Mouse (Mus musculus) limb, embryonic 11.5 days (tissue): ENCODE measurements around the gene Dock9. TPM values are rescaled to one million over a fixed set of nuclear protein-coding genes. Genes with fewer than 3 reads are reported as not detected.

Source experiments
- ATAC-seq: fragments of 200-750 bp; cut with Nextera tagmentation; 2 replicates; pipeline ENCODE4 v1.8.0; 2017; ENCODE audit warnings: low read depth; ENCODE audit not compliant: insufficient number of reproducible peaks, low FRiP score, low TSS enrichment
- DNase-seq: peaks from one replicate; pipeline ENCODE4 v3.0.0-alpha.2; 2015; ENCODE audit warnings: low spot score
- H3K27ac ChIP-seq: fragments of 300-500 bp; sonication (generic); replicated peaks from 2 replicates; pipeline ENCODE4 v1.5.1; 2014; ENCODE audit warnings: low read depth, mild to moderate bottlenecking, low read length
- H3K27me3 ChIP-seq: fragments of 300-500 bp; sonication (generic); 2 replicates; pipeline ENCODE4 v1.6.1; 2014; ENCODE audit warnings: mild to moderate bottlenecking, low read length, mixed read lengths; ENCODE audit not compliant: control insufficient read depth, insufficient read depth
- H3K36me3 ChIP-seq: fragments of 300-500 bp; sonication (generic); 2 replicates; pipeline ENCODE4 v1.6.1; 2014; ENCODE audit warnings: mild to moderate bottlenecking, low read length, moderate library complexity, mixed read lengths; ENCODE audit not compliant: control insufficient read depth, insufficient read depth
- H3K4me1 ChIP-seq: fragments of 300-500 bp; sonication (generic); 2 replicates; pipeline ENCODE4 v1.6.1; 2014; ENCODE audit warnings: low read length, mixed read lengths; ENCODE audit not compliant: control insufficient read depth, insufficient read depth
- H3K4me2 ChIP-seq: fragments of 300-500 bp; sonication (generic); 2 replicates; pipeline ENCODE4 v1.6.1; 2014; ENCODE audit warnings: low read depth, mild to moderate bottlenecking, moderate library complexity; ENCODE audit not compliant: severe bottlenecking
- H3K4me3 ChIP-seq: fragments of 300-500 bp; sonication (generic); 2 replicates; pipeline ENCODE4 v1.5.1; 2014; ENCODE audit warnings: low read depth, low read length
- H3K9ac ChIP-seq: fragments of 300-500 bp; sonication (generic); 2 replicates; pipeline ENCODE4 v1.6.1; 2014; ENCODE audit warnings: mild to moderate bottlenecking, low read length
- H3K9me3 ChIP-seq: fragments of 300-500 bp; sonication (generic); 2 replicates; pipeline ENCODE4 v1.6.1; 2016; ENCODE audit warnings: low read length; ENCODE audit not compliant: control insufficient read depth
- WGBS: fragments of 180-500 bp; shearing (Covaris S2); extraction: QIAGEN DNeasy Blood & Tissue Kit; methylation state at CpG from one replicate; pipeline ENCODE4 v1.1.7; 2014; 5-methylcytosine and 5-hydroxymethylcytosine counted together
- polyA plus RNA-seq: library from polyadenylated mRNA; unstranded; fragments of >200 nt; fragmentation: Nextera tagmentation; extraction: Ambion mirVana; gene quantifications from 2 replicates; pipeline ENCODE4 v1.2.1, GENCODE M21; 2014

Dock9 gene
- polyA plus RNA-seq, 1 experiment from 2014 or later, result 5.8 TPM

DNA sequence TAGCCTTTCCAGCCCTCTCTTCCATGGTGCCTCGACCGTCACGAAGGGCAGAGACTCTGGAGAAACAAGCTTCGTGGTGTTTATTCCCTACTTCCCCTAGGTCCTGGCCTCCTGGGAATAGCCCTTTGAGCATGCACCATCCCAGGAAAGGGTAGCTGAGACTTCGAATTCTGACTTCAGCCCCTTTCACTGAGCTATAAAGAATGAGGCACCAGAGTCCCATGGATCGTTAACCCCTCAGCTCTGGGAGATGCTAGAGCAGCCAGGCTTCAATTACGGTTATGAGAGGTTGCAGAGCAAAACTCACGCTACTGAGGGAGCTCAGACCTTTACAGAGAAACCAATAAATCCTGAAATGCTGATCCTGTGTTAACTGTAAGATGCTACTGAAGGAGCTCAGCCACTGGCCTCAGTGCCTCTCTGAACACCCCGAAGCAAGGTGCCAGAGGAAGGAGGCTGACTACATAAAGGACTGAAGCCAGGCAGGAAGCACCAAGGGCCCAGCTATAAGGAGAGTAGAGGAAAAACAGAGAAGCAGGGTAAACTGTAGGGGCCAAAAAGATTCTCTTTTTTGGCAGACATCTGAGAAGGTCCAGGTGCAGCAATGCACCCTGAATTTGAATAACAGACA lies 53.7 kb downstream of the Dock9 start:
- Histone ChIP-seq H3K27me3 (no peaks in the 10 kb centered on the region), H3K9ac (no peak overlapping the region), H3K4me2 (no peak overlapping the region), H3K4me3 (no peak overlapping the region), H3K27ac (no peak overlapping the region), H3K4me1 (peaks cover 3% of the 10 kb centered on the region), H3K36me3 (no peaks in the 10 kb centered on the region), H3K9me3 (no peaks in the 10 kb centered on the region)
- DNase-seq (no peak), ATAC-seq (no peak)
- WGBS, result 48% methylated on average over 9 of the region's 9 CpGs

DNA sequence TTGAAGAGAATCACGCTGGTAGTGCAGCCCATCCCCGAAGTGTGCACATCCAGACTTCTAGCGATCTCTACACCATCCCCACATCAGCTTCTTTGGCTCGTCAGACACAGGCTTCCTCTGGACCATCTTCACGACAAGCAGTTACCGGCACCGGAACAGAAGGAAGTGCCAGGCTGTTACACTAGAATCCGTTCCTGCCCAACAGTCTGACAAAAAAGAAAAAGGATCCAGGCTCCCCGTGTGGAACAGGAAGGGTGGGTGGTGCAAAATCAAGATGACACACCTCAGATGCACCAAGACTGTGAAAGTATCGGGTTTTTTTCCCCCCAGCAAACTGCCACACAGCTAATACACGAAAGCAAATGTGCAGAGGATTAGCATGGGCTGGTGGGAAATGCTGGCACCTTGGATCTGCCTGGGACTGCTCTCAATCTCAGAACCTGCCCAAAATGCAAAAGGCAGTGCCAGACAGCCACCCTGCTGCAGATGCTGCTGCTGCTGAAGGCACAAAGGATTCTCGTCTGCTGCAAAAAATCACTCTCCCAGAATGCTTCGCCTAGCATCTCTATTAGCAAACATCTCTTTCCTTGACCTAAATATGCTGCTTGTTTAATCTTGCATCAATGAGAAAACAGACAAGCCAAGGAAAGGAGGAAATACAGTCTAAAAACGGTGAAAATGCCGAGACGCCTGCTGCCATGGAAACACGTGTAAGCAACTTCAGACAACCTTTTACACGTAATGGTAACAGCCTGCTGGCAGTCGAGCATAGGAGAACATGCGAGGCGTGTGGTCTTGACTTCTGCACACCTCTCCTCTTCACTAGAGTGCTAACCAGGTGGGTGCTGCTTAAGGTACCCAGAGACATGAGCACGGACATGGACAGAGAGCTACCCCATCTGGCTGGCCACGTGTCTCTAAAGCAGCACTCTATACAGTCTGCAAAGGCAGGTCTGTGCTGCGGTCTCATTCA lies 58.9 kb downstream of the Dock9 start:
- no peaks in the 10 kb centered on the region for H3K36me3 ChIP-seq
- no peak overlapping the region for H3K4me2 ChIP-seq
- H3K9me3 ChIP-seq, result no peaks in the 10 kb centered on the region
- ATAC-seq (no peak), DNase-seq (no peak)
- H3K4me1 ChIP-seq, result peaks cover 6% of the 10 kb centered on the region
- H3K4me3 ChIP-seq, result no peak overlapping the region
- no peak overlapping the region for H3K27ac ChIP-seq
- 74% methylated on average over 24 of the region's 24 CpGs for WGBS
- H3K27me3 ChIP-seq, result no peaks in the 10 kb centered on the region
- H3K9ac ChIP-seq, result no peak overlapping the region

DNA sequence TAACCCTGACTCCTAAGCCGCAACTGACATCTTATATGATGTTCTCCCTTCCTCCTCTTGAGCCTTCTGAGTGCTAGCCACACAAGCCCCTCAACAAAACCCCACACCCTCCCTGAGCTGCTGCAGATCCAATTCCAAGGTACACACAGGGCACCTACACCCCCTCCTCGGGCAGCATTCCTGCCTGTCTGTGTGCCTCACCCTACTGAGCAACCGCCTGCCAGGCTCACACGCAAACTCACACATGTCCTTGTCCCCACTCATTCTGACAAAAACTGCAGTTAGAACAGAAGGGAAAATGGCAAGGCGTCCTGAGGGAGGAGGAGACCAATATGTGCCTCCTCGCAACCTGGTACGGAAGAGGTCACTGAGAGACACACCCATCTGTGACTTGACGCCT lies 60.4 kb downstream of the Dock9 start:
- no peaks in the 10 kb centered on the region for H3K9me3 ChIP-seq
- ATAC-seq (no peak), DNase-seq (no peak)
- H3K27ac ChIP-seq, result no peak overlapping the region
- no peak overlapping the region for H3K9ac ChIP-seq
- H3K4me2 ChIP-seq, result no peak overlapping the region
- 92% methylated on average over 8 of the region's 8 CpGs for WGBS
- no peak overlapping the region for H3K4me3 ChIP-seq
- H3K4me1 ChIP-seq, result peaks cover 4% of the 10 kb centered on the region; the same call in 1 of the 2 replicates
- no peaks in the 10 kb centered on the region for H3K27me3 ChIP-seq
- no peaks in the 10 kb centered on the region for H3K36me3 ChIP-seq

DNA sequence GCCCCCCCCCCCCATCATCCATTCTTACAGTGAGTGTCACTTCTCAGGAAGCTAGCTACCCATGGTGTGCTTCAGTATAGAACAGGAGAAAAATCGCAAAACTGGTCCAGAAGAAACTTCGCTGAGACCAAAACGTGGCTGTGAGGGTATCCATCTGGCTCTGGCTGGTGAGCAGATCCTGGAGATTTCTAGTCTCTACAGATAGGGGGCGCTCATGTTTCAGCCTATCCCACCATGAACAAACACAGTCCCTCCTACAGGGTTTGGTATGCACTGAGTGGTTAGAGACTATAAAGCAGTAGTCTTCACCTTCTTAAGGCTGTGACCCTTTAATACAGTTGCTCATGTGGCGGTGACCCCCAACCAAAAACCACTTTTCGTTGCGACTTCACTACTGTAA lies 62.0 kb downstream of the Dock9 start:
- ATAC-seq (no peak), DNase-seq (no peak)
- Histone ChIP-seq H3K4me1 (peaks cover 6% of the 10 kb centered on the region; the same call in 1 of the 2 replicates), H3K9ac (no peak overlapping the region), H3K4me3 (no peak overlapping the region), H3K4me2 (no peak overlapping the region), H3K27ac (no peak overlapping the region), H3K9me3 (no peaks in the 10 kb centered on the region), H3K36me3 (no peaks in the 10 kb centered on the region), H3K27me3 (no peaks in the 10 kb centered on the region)
- 60% methylated on average over 7 of the region's 7 CpGs for WGBS

DNA sequence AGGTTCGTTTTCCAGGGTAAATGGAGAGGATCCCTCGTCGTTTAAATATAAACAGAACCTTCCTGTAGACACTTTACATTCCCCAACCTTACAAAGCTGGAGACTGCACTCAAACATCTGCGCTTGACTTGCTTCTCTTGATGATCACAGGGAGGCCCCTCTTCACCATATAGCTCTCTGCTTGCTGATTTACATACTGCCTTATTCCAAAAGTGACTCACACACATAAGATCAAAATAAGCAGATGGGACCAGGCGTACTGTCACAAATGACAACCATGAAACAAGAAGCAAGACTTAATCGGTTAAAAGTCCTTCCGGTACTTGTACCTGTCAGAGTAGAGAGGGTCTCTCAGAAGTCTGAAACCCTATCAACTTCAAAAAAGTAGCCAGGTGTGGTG lies 63.4 kb downstream of the Dock9 start:
- H3K4me1 ChIP-seq, result peaks cover 6% of the 10 kb centered on the region; the same call in 1 of the 2 replicates
- DNase-seq (no peak), ATAC-seq (no peak)
- no peaks in the 10 kb centered on the region for H3K9me3 ChIP-seq
- no peak overlapping the region for H3K9ac ChIP-seq
- no peak overlapping the region for H3K27ac ChIP-seq
- no peak overlapping the region for H3K4me2 ChIP-seq
- no peaks in the 10 kb centered on the region for H3K36me3 ChIP-seq
- H3K27me3 ChIP-seq, result no peaks in the 10 kb centered on the region
- 83% methylated on average over 7 of the region's 7 CpGs for WGBS
- no peak overlapping the region for H3K4me3 ChIP-seq

DNA sequence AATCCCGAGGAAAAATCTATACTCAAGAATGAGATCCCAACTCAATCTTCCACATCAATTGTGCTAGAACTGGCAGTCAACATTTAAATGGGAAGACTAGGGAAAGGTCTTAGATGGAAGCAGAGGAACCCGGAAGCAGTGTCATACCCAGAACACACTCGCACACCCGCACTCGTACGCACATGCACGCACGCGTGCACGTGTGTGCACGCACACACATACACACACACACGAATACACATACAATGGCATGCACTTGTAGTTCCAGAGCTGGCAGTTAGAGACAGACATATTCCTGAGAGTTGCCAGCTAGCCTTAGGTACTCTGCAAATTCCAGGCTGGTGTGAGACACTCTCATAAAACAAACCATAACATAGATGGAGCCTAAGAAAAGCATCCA lies 63.9 kb downstream of the Dock9 start:
- Histone ChIP-seq H3K27me3 (no peaks in the 10 kb centered on the region), H3K4me3 (no peak overlapping the region), H3K36me3 (no peaks in the 10 kb centered on the region), H3K4me1 (peaks cover 3% of the 10 kb centered on the region; the same call in 1 of the 2 replicates), H3K4me2 (no peak overlapping the region), H3K9me3 (no peaks in the 10 kb centered on the region), H3K9ac (no peak overlapping the region), H3K27ac (no peak overlapping the region)
- WGBS, result 95% methylated on average over 12 of the region's 12 CpGs
- no peak for ATAC-seq
- no peak for DNase-seq

DNA sequence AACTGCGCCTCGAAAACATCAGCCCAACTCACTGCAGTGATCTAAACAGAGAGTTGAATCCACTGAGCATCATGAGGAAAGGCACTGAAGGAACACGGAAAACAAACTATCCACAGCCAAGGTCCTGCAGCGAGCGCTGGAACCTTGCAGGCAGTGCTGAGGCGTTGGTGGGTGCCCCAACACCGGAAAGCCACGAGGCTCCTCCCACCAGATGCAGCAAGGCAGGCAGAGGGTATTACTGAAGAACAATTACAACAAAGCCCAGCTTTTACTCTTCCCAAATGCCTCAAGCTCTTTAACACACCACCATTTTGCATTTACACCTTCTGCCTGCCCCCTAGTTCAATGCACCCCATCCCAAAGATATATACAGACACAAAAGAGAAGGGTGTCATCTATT lies 65.4 kb downstream of the Dock9 start:
- H3K4me3 ChIP-seq, result no peak overlapping the region
- 20% methylated on average over 8 of the region's 8 CpGs for whole genome bisulfite sequencing
- no peak overlapping the region for H3K9ac ChIP-seq
- H3K4me2 ChIP-seq, result no peak overlapping the region
- H3K36me3 ChIP-seq, result no peaks in the 10 kb centered on the region
- ATAC-seq (no peak), DNase-seq (no peak)
- no peaks in the 10 kb centered on the region for H3K9me3 ChIP-seq
- H3K27me3 ChIP-seq, result no peaks in the 10 kb centered on the region
- H3K27ac ChIP-seq, result no peak overlapping the region
- 0 out of 2 replicates have a peak, but pooled peaks cover 3% of the 10 kb centered on the region for H3K4me1 ChIP-seq

DNA sequence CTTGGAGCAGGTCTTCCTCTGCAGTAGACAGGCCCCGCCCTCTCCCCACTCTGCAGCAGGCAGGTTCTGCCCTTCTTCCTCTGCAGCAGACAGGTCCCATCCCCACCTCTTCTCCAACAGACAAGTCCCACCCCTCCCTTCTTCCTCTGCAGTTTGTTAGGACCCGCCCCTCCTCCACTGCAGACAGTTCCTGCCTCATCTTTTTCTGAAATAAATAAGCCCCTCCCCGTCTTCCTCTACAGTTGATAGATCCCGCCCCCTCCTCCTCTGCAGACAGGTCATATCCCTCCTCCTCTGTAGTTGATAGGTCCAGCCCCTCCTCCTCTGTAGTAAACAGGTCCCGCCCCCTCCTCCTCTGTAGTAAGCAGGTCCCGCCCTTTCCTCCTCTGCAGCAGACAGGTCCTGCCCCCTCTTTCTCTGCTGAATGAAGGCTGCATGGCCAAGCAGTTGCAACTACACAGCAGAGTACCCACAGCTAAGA lies 65.9 kb downstream of the Dock9 start:
- Histone ChIP-seq H3K36me3 (no peaks in the 10 kb centered on the region), H3K4me1 (0 out of 2 replicates have a peak, but pooled peaks cover 3% of the 10 kb centered on the region), H3K27me3 (no peaks in the 10 kb centered on the region), H3K9me3 (no peaks in the 10 kb centered on the region), H3K4me2 (no peak overlapping the region), H3K9ac (no peak overlapping the region), H3K4me3 (no peak overlapping the region), H3K27ac (no peak overlapping the region)
- peak; percentile 66; the same call in 1 of the 2 replicates for ATAC-seq
- DNase-seq, result no peak
- 29% methylated on average over 5 of the region's 6 CpGs for WGBS
